Mouse (Mus musculus): Measurements from ENCODE around the gene Osm.

GRCm38 (mm10) chr11:4219908-4220307 lies 16.3 kb upstream of the Osm start:
- TF ChIP-seq CTCF (IDR thresholded peaks at IDR 0.05; ENCODE audit: low read depth) (no peak), EP300 (IDR thresholded peaks at IDR 0.05; ENCODE audit: low read depth) (no peak)

Measured in heart, postnatal 0 days (tissue).